Mouse (Mus musculus) midbrain, embryonic 14.5 days (tissue): ENCODE data around the gene Gm29423. TPM values are rescaled to one million over a fixed set of nuclear protein-coding genes. Genes with fewer than 3 reads are reported as not detected.
"Not testable (repeated sequence)": the region's sequence is repeated elsewhere in the genome, so short reads cannot be mapped to it uniquely, and the experiment has no call there.

Source experiments
- ATAC-seq: fragments of 200-750 bp; cut with Nextera tagmentation; 2 replicates; pipeline ENCODE4 v1.8.0; 2017; ENCODE audit warnings: moderate number of reproducible peaks, moderate library complexity; ENCODE audit not compliant: low FRiP score, low TSS enrichment
- DNase-seq: peaks from one replicate; pipeline ENCODE4 v3.0.0-alpha.2; 2015
- H3K27ac ChIP-seq: fragments of 300-500 bp; sonication (generic); replicated peaks from 2 replicates; pipeline ENCODE4 v1.5.1; 2014; ENCODE audit warnings: mild to moderate bottlenecking, low read depth, low read length, moderate library complexity
- H3K27me3 ChIP-seq: fragments of 300-500 bp; sonication (generic); 2 replicates; pipeline ENCODE4 v1.6.1; 2014; ENCODE audit warnings: low read length, control low read depth, mixed read lengths; ENCODE audit not compliant: control insufficient read depth, insufficient read depth
- H3K36me3 ChIP-seq: fragments of 300-500 bp; sonication (generic); 2 replicates; pipeline ENCODE4 v1.6.1; 2014; ENCODE audit warnings: low read length, control low read depth; ENCODE audit not compliant: control insufficient read depth, insufficient read depth
- H3K4me1 ChIP-seq: fragments of 300-500 bp; sonication (generic); 2 replicates; pipeline ENCODE4 v1.6.1; 2014; ENCODE audit warnings: mild to moderate bottlenecking, antibody characterized with exemption, low read length, control low read depth; ENCODE audit not compliant: control insufficient read depth, insufficient read depth
- H3K4me2 ChIP-seq: fragments of 300-500 bp; sonication (generic); 2 replicates; pipeline ENCODE4 v1.6.1; 2014; ENCODE audit warnings: mild to moderate bottlenecking, low read length, moderate library complexity
- H3K4me3 ChIP-seq: fragments of 300-500 bp; sonication (generic); replicated peaks from 2 replicates; pipeline ENCODE4 v1.5.1; 2014; ENCODE audit warnings: low read depth, low read length
- H3K9ac ChIP-seq: fragments of 300-500 bp; sonication (generic); replicated peaks from 2 replicates; pipeline ENCODE4 v1.6.1; 2014; ENCODE audit warnings: mild to moderate bottlenecking, low read length, moderate library complexity
- H3K9me3 ChIP-seq: fragments of 300-500 bp; sonication (generic); 2 replicates; pipeline ENCODE4 v1.6.1; 2016; ENCODE audit warnings: low read length, control low read depth, mixed read lengths; ENCODE audit not compliant: control insufficient read depth
- WGBS: fragments of 180-500 bp; shearing (Covaris S2); extraction: QIAGEN DNeasy Blood & Tissue Kit; methylation state at CpG from one replicate; pipeline ENCODE4 v1.1.7; 2014; 5-methylcytosine and 5-hydroxymethylcytosine counted together
- polyA plus RNA-seq: library from polyadenylated mRNA; unstranded; fragments of >200 nt; fragmentation: Nextera tagmentation; extraction: Ambion mirVana; gene quantifications from 2 replicates; pipeline ENCODE4 v1.2.1, GENCODE M21; 2014

Gm29423 gene
- polyA plus RNA-seq = not detected in 2 replicates

DNA sequence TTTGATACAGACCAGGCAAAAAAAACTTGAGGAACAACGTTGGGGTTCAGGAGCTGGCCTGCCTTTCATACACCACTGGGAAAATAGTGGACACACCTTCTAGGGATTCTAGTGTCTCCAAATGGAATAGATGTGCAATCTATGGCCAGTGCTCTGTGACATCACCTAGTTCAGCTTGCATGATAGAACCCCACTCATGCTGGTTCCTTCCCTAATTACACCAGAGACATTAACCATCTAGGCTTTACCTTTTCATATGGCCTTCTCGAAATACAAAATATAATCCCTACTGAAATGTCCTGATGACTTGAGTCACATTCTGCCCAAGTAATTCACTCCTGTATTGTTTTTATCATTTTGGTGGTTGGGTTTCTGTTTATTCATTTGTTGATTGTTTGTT lies at the start of gene Gm29423, which contains the start of gene Gm29644:
TSS of gene Gm29423 (minus strand) at position 101 of the 400 bp plus-strand sequence.
TSS of gene Gm29644 (minus strand) at position 157 of the 400 bp plus-strand sequence.
- not testable (repeated sequence) for H3K27ac ChIP-seq, DNase-seq, H3K4me2 ChIP-seq, H3K9me3 ChIP-seq, H3K27me3 ChIP-seq, H3K4me3 ChIP-seq, ATAC-seq, H3K9ac ChIP-seq, H3K4me1 ChIP-seq, H3K36me3 ChIP-seq
- no CpG with 5 or more reads among the region's 2 CpGs for WGBS

DNA sequence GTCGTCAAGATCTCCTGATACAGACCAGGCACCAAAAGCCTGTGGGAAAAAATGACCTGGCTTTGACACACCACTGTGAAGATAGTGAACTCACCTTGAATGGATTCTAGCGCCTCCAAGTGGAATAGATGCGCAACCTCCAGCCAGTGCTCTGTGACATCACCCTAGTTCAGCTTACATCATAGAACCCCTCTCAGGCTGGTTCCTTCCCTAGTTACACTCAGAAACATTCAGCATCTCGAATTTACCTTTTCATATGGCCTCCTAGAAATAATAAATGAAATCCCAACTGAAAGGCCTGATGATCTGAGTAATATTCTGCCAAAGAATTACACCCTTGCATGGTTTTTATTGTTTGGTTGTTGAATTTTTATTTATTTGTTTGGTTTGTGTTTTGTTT lies 29.5 kb downstream of the Gm29423 start, which contains the start of gene Gm21118:
TSS of gene Gm21118 (minus strand) at position 101 of the 400 bp plus-strand sequence.
- not testable (repeated sequence) for H3K4me1 ChIP-seq, H3K9ac ChIP-seq, H3K27ac ChIP-seq, ATAC-seq, H3K4me2 ChIP-seq, H3K4me3 ChIP-seq, H3K9me3 ChIP-seq, H3K36me3 ChIP-seq, H3K27me3 ChIP-seq, DNase-seq
- WGBS = no CpG with 5 or more reads among the region's 4 CpGs

Other genes starting within 250 kb of the Gm29423 start
- not detected in 2 replicates for gene Gm21118, start 29.6 kb downstream of the Gm29423 start, polyA plus RNA-seq
- gene Gm29644, start 56 bp upstream of the Gm29423 start, polyA plus RNA-seq = not detected in 2 replicates
- not detected in 2 replicates for gene Gm20888, start 138.6 kb upstream of the Gm29423 start, polyA plus RNA-seq